Mouse (Mus musculus) cortical plate, adult 2 months (tissue): ENCODE results near the gene Rps6kl1.
A peak's percentile ranks its signal among the peaks of the same experiment; 100 is the strongest.

ENCODE experiments used
- CTCF ChIP-seq: fragments of 200-500 bp; IDR thresholded peaks from 2 replicates; pipeline ENCODE4 v1.5.1; 2011; ENCODE audit warnings: mild to moderate bottlenecking, control low read depth, low read length; ENCODE audit not compliant: insufficient read depth; ENCODE audit errors: extremely low read depth
- POLR2A ChIP-seq: fragments of 200-500 bp; IDR thresholded peaks from 2 replicates; pipeline ENCODE4 v1.6.1; 2011; ENCODE audit warnings: mild to moderate bottlenecking, low read length, control low read depth; ENCODE audit not compliant: insufficient read depth; ENCODE audit errors: extremely low read depth

DNA sequence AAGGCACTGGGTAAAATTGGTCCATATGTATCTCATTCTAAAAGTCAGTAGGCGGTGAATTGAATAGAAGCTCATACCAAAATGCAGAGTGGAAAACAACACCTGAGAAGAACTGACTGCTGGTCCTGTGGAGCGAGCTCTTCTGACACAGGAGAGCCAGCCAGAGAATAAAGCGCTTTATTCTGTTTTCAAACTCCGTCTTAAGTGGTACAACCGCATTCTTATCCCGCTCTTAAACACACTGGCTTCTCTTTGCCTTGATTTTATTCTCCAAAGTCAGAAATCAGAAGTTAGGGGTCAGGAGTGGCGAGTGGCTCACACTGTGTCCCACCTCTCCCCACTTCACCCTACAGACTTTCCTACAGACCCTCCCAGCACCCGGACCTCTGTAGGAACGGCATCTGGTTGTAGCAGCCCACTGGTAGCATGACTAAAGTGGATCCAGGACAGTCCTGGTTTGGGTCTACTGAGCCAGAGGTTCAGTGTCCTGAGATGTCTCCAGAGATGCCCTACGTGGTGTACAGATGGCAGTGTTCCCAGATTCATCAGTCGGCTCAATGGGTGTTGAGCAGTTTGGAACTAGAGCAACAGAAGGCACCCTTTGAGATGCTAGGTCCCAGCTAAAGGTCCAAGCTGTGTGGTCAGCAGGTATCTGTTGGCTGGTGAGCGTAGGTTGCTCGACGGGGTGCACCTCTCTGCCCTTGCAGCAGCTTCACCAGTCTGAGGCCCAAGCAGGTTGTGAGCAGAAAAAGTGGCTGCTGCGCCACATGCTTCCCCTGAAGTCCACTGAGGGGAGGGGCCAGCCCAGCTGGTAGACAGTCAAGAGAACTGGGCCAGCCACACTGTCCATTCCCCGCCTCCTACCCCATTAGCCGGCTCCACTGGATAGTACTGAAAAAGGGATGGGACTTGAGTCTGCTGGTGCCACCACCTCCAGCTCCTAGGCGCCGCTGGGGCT, 15.3 kb downstream of the Rps6kl1 start:
- TF ChIP-seq CTCF (no peak), POLR2A (0 out of 2 replicates have a peak, but pooled peaks have one; percentile 24)
